ENCODE assay signal across 13 mouse cellular contexts in the genomic region with DNA sequence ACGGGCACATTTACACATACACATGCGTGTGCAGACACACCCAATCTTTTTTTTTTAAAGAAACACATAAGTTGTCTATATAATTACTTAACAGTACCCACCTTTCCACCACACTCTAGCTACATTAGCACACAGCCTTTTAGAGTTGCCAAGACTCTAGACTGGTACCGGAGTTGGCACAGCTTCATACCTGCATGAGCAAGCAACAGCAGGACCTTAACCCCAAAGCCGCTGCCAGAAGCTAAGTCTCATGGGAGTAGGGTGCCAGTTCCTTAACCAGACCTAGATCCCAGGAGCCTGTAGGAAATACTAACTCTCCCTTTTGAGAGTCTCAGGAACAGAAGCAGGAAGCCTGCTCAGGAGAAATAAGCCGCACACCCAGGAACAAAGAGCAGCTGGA.
"Had no signal": no experiment of that assay in that cellular context is flagged by ENCODE, and none has a peak within 500 bp of the region (broad histone marks: within the 10 kb centered on the region; RNA-seq: fewer than 3 reads in every experiment).

No protein-coding gene starts in this region.

- H3K27me3 ChIP-seq: liver, embryonic 15.5 days; lung, embryonic 15.5 days had no signal

- H3K36me3 ChIP-seq: liver, embryonic 15.5 days; lung, embryonic 15.5 days had no signal

- H3K4me1 ChIP-seq: liver, embryonic 15.5 days had no signal

- H3K9me3 ChIP-seq: liver, embryonic 15.5 days; lung, embryonic 15.5 days had no signal

- H3K4me3 ChIP-seq: left cerebral cortex, adult 2 months; liver, embryonic 15.5 days; lung, embryonic 15.5 days had no signal

- H3K27ac ChIP-seq: kidney, postnatal 0 days; liver, embryonic 15.5 days; lung, embryonic 15.5 days had no signal

- DNase-seq: layer of hippocampus, postnatal 36 days; lung, adult 18-20 months; lung, postnatal 36 days; midbrain, embryonic 14.5 days; thymus, adult 2 months; thymus, postnatal 14 days; thymus, postnatal 4 days had no signal

- H3K4me2 ChIP-seq: liver, embryonic 11.5 days; liver, embryonic 15.5 days; lung, embryonic 15.5 days; midbrain, embryonic 11.5 days had no signal

- H3K9ac ChIP-seq: liver, embryonic 15.5 days; lung, embryonic 15.5 days had no signal
